Mouse (Mus musculus) stomach, postnatal 0 days (tissue): ENCODE data around the gene Klhl20. TPM values are rescaled to one million over a fixed set of nuclear protein-coding genes. Genes with fewer than 3 reads are reported as not detected.
A peak's percentile ranks its signal among the peaks of the same experiment; 100 is the strongest.

Source experiments
- ATAC-seq: fragments of 200-750 bp; cut with Nextera tagmentation; 2 replicates; pipeline ENCODE4 v1.8.0; 2017; ENCODE audit not compliant: low FRiP score, low TSS enrichment
- DNase-seq: peaks from one replicate; pipeline ENCODE4 v3.0.0-alpha.2; 2016; ENCODE audit warnings: low spot score
- H3K27ac ChIP-seq: fragments of 300-500 bp; sonication (generic); replicated peaks from 2 replicates; pipeline ENCODE4 v1.5.1; 2014; ENCODE audit warnings: mild to moderate bottlenecking, control low read depth
- H3K27me3 ChIP-seq: fragments of 300-500 bp; sonication (generic); 2 replicates; pipeline ENCODE4 v1.6.1; 2014; ENCODE audit warnings: low read length; ENCODE audit not compliant: control insufficient read depth, insufficient read depth
- H3K36me3 ChIP-seq: fragments of 300-500 bp; sonication (generic); 2 replicates; pipeline ENCODE4 v1.6.1; 2014; ENCODE audit warnings: low read length, mixed read lengths; ENCODE audit not compliant: control insufficient read depth, insufficient read depth
- H3K4me1 ChIP-seq: fragments of 300-500 bp; sonication (generic); replicated peaks from 2 replicates; pipeline ENCODE4 v1.6.1; 2014; ENCODE audit warnings: antibody characterized with exemption; ENCODE audit not compliant: control insufficient read depth, insufficient read depth
- H3K4me2 ChIP-seq: fragments of 300-500 bp; sonication (generic); replicated peaks from 2 replicates; pipeline ENCODE4 v1.6.1; 2014; ENCODE audit warnings: low read depth, mild to moderate bottlenecking, control low read depth, moderate library complexity
- H3K4me3 ChIP-seq: fragments of 300-500 bp; sonication (generic); 2 replicates; pipeline ENCODE4 v1.5.1; 2014; ENCODE audit warnings: low read depth, low read length, control low read depth
- H3K9ac ChIP-seq: fragments of 300-500 bp; sonication (generic); 2 replicates; pipeline ENCODE4 v1.6.1; 2014; ENCODE audit warnings: mild to moderate bottlenecking, low read length, control low read depth, mixed read lengths
- H3K9me3 ChIP-seq: fragments of 300-500 bp; sonication (generic); 2 replicates; pipeline ENCODE4 v1.6.1; 2016; ENCODE audit warnings: low read length; ENCODE audit not compliant: control insufficient read depth
- CTCF ChIP-seq: IDR thresholded peaks from 2 replicates; pipeline ENCODE4 v1.5.1; 2016; ENCODE audit warnings: antibody characterized with exemption, low read depth, mild to moderate bottlenecking, moderate library complexity
- EP300 ChIP-seq: optimal IDR thresholded peaks from 2 replicates; pipeline ENCODE3; 2016; ENCODE audit warnings: antibody characterized with exemption
- WGBS: fragments of 180-500 bp; shearing (Covaris S2); extraction: QIAGEN DNeasy Blood & Tissue Kit; methylation state at CpG from one replicate; pipeline ENCODE4 v1.1.7; 2014; 5-methylcytosine and 5-hydroxymethylcytosine counted together
- polyA plus RNA-seq: library from polyadenylated mRNA; unstranded; fragments of >200 nt; fragmentation: Nextera tagmentation; extraction: Ambion mirVana; gene quantifications from 2 replicates; pipeline ENCODE4 v1.2.1, GENCODE M21; 2015

Klhl20 gene
- polyA plus RNA-seq, result 5.5 and 6.1 TPM in 2 replicates

DNA sequence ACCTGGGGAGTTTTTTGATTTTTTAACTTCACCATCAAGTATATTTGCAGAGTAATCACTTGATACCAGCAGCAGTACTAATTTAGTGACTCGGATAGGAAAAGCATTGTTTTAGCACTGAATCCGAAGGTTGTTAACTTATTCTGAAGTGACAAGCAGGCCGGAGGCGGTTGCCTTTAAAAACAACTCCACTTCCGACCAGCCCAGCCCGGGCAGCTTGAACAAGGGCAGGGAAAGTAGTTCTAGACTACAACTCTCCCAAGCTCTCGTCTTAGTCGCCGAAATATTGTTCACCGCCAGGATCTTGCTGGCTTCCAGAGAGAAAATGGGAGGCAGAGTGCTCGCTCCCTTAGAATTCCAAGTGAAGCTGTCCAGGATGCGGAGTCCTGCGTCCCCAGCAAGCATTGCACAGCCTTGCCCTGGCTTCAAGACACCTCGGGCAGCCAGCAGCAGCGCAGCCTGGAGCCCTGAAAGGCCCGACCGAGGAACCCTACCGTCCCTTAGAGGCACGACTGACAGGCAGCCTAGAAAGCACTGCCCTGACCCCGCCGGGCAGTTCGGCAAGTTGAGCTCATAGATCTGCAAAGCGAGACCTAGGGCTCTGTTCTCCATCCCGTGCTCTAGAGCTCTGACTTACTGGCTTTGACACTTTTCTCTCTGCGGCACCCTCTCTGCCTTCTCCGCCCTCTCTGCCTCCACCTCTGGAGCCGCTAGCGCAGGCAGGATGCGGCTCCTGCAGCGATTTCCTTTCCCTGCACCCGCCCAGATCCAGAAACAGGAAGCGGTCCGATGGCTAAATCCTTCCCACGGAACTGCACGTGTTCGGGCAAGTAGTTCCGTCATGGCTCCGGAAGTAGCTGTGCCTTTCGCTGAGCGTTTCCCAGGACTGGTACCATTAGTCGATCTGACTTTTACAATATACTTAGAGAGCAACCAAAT lies at the start of gene Klhl20:
Klhl20 (minus strand) TSS at position 786 of the 939 bp plus-strand sequence.
- peak within 1 kb of the TSS; percentile 93 for H3K4me2 ChIP-seq
- H3K9ac ChIP-seq, result peak within 1 kb of the TSS; percentile 87
- no peak for TF ChIP-seq EP300
- no peak for TF ChIP-seq CTCF
- no peaks in the 10 kb centered on the region for H3K36me3 ChIP-seq
- peak within 1 kb of the TSS; percentile 93 for H3K27ac ChIP-seq
- 1% methylated on average over 41 of the region's 41 CpGs for WGBS
- H3K27me3 ChIP-seq, result no peaks in the 10 kb centered on the region
- no peaks in the 10 kb centered on the region for H3K4me1 ChIP-seq
- peak; percentile 98 for ATAC-seq
- H3K9me3 ChIP-seq, result no peaks in the 10 kb centered on the region
- H3K4me3 ChIP-seq, result peak within 1 kb of the TSS; percentile 83
- peak; percentile 95 for DNase-seq

DNA sequence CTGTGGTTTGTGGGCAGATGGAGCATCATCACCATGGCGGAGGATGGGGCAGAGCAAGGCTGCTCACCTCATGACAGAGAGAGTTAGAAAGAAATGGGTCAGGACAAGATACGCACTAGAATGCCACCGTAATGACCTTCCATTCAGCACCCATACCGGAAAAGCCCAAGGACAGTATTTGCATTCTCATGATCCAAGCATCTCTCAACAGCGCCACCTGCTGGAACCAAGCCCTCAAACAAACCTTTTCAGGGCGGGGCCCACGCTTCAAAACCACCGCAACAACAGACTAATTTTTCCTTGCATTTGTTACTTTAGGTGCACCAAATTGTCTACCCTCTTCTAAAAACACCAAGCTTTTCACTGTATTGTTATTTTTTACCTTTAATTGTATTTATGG lies 49.4 kb upstream of the Klhl20 start:
- Histone ChIP-seq H3K4me2 (no peak overlapping the region), H3K27me3 (no peaks in the 10 kb centered on the region), H3K9me3 (no peaks in the 10 kb centered on the region), H3K27ac (no peak overlapping the region), H3K4me1 (no peaks in the 10 kb centered on the region), H3K36me3 (no peaks in the 10 kb centered on the region), H3K9ac (no peak overlapping the region), H3K4me3 (no peak overlapping the region)
- 51% methylated on average over 8 of the region's 8 CpGs for WGBS
- ATAC-seq (no peak), DNase-seq (peak; percentile 66)
- TF ChIP-seq EP300 (no peak), CTCF (peak; percentile 72)

DNA sequence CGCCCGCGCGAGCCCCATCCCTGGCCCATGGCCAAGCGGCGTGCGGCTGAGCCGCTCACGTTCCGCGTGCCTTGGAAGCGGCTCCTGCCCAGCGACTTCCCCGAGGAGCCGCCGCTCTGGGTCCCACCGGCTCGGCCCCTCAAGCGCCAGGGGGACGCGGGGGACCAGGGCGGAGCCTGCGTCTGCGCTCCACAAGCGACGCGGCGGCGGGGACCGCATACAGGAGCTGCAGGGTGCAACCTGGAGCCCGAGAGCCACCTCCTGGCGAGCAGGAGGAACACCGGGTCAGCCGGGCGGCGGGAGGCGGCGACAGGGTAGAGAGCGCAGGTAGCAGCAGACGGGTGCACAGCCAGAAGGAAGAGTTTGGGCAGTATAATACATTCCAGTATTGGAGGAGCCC lies 39.3 kb upstream of the Klhl20 start:
- Histone ChIP-seq H3K4me1 (no peaks in the 10 kb centered on the region), H3K9me3 (no peaks in the 10 kb centered on the region), H3K4me2 (peak overlapping the region; percentile 67), H3K36me3 (no peaks in the 10 kb centered on the region), H3K27me3 (no peaks in the 10 kb centered on the region), H3K4me3 (peak overlapping the region; percentile 42), H3K9ac (no peak overlapping the region), H3K27ac (no peak overlapping the region)
- ATAC-seq, result peak; percentile 92
- under 1% methylated on average over 40 of the region's 40 CpGs for WGBS
- no peak for TF ChIP-seq EP300
- TF ChIP-seq CTCF, result peak; percentile 84
- peak; percentile 84 for DNase-seq

DNA sequence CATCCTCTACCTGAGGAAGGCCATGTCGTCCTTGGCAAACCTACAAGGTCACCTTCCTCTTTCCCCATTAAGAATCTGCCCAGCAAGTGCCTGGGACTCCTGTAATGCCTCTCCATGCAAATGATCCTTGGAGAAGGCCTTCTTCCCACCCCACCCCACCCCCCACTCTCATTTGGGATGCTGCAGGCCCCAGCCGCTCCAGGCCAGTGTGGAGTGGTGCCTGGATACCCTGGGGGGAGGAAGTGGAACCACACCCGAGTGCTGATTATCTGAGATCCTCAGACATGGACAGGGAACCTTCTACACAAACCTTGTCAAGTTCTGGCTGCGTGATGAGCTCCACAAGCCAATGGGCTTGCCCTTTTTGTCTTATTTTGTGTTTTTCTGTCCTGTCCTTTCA lies 29.0 kb upstream of the Klhl20 start:
- no peak for TF ChIP-seq EP300
- no peak for TF ChIP-seq CTCF
- ATAC-seq, result no peak

DNA sequence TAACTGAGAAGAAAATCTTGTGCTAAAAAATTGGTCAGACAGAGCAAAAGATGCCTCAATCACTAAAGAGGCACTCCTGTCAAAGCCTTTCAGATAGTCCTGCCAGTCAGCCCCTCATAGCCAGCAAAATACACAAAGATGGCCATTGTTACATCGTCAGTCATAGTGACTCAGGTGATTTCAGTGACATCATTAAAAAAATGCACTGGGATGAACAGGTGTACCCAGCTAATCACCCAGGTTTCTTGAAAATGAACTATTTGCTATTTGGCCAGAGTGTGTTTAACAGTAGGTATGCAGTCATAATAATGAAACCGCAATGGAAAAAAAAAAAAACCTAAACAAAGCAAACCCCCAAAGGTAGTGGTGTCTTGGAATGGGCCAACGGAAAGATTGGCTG lies 27.9 kb upstream of the Klhl20 start, which contains the start of gene Tex50:
Tex50 (minus strand) TSS at position 101 of the 400 bp plus-strand sequence.
- WGBS, result 78% methylated on average over 3 of the region's 3 CpGs
- no peaks in the 10 kb centered on the region for H3K27me3 ChIP-seq

More for the DNA sequence above, 29.0 kb upstream of the Klhl20 start:
- no peak overlapping the region for H3K4me3 ChIP-seq
- no peak overlapping the region for H3K27ac ChIP-seq
- H3K4me2 ChIP-seq, result no peak overlapping the region
- H3K9me3 ChIP-seq, result no peaks in the 10 kb centered on the region
- H3K4me1 ChIP-seq, result no peaks in the 10 kb centered on the region
- no peaks in the 10 kb centered on the region for H3K36me3 ChIP-seq
- WGBS, result 59% methylated on average over 4 of the region's 4 CpGs
- H3K27me3 ChIP-seq, result no peaks in the 10 kb centered on the region
- DNase-seq, result no peak
- no peak overlapping the region for H3K9ac ChIP-seq

DNA sequence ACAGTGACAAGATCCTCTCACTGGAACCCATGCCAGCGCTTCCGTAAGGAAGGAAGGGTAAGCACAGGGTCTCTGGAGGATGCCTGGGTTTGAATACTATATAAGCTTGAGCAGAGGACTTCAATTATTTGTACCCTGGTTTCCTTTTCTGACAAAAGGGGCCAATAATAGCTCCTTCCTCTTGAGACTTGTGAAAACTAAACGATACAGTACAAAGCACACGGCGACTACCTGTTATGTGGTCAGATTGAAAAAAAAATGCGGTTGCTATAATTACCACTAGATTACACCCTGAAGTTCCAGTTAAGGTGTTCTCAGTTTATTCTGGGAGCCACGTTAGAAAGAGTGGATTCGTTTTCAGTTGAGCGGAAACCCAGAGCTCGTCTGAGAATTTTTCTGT lies 25.2 kb upstream of the Klhl20 start:
- no peak for ATAC-seq
- TF ChIP-seq EP300 (no peak), CTCF (no peak)

More for the DNA sequence above, 27.9 kb upstream of the Klhl20 start, which contains the start of gene Tex50:
- no peak for ATAC-seq
- TF ChIP-seq EP300, result no peak
- TF ChIP-seq CTCF, result no peak
- H3K9me3 ChIP-seq, result no peaks in the 10 kb centered on the region
- no peaks in the 10 kb centered on the region for H3K4me1 ChIP-seq
- H3K4me3 ChIP-seq, result no peak within 1 kb of the TSS
- no peak within 1 kb of the TSS for H3K27ac ChIP-seq
- H3K4me2 ChIP-seq, result no peak within 1 kb of the TSS
- DNase-seq, result no peak
- no peak within 1 kb of the TSS for H3K9ac ChIP-seq
- H3K36me3 ChIP-seq, result no peaks in the 10 kb centered on the region

More for the DNA sequence above, 25.2 kb upstream of the Klhl20 start:
- no peaks in the 10 kb centered on the region for H3K9me3 ChIP-seq
- no peak for DNase-seq
- no peak overlapping the region for H3K4me3 ChIP-seq
- WGBS, result 85% methylated on average over 10 of the region's 10 CpGs
- no peak overlapping the region for H3K9ac ChIP-seq
- H3K36me3 ChIP-seq, result no peaks in the 10 kb centered on the region
- H3K4me2 ChIP-seq, result no peak overlapping the region
- H3K4me1 ChIP-seq, result no peaks in the 10 kb centered on the region
- no peak overlapping the region for H3K27ac ChIP-seq
- H3K27me3 ChIP-seq, result no peaks in the 10 kb centered on the region
